Mouse (Mus musculus): Measurements from ENCODE around the gene Slc39a11.

Slc39a11 gene

DNA sequence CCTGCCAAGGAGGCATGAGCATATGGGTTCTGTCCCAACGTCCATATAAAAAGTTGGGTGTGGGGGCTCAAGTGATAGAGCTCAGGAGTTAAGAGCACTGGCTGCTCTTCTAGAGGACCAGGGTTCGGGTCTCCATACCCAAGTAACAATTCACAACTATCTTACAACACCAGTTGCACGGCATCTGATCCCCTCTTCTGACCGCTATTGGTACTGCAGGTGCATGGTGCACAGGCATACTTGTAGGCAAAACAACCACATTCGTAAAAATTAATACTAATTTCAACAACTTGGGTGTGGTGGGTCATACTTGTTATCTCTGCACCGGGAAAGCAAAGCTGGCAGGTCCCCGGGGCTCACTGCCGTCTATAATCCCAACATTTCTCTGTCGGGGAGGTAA is 240.8 kb downstream of the Slc39a11 start:
- CTCF ChIA-PET, result no interaction called here

DNA sequence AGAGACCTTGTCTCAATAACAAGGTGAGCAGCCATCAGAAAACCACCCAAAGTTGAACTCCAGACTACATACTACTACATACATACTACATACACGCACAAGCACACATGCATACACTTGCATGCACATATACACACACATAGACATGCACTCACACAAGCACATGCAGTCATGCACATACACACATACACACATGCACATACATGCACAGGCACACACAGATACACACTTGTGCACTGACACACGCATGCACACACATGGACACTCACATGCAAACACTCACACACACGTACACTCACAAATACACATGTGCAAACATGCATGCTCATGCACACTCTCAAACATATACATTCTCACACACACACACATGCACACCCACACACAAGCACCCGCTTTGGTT is 242.4 kb downstream of the Slc39a11 start:
- CTCF ChIA-PET, result no interaction called here

DNA sequence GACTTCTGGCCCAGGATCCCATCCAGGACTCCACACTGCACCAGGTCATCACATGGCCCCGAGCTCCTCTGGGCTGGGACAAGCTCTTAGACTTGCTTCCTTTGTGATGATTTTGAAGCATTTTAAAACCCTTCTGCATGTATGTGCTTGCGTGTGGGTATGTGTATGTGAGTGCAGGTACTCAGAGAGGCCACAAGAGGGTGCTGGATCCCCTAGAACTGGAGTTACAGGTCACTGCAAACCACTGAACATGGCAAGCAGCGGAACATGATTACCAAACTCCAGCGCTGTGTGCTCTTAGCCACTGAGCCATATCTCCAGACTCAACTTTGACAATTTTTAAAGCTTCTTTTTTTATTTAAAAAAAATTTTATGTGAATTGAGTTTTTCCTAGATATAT is 249.0 kb downstream of the Slc39a11 start:
- CTCF ChIA-PET, result interaction anchor here (0.6 kb wide), 1 partner anchor 22 kb away, joined by 3 read pairs; no protein-coding TSS in a partner anchor

DNA sequence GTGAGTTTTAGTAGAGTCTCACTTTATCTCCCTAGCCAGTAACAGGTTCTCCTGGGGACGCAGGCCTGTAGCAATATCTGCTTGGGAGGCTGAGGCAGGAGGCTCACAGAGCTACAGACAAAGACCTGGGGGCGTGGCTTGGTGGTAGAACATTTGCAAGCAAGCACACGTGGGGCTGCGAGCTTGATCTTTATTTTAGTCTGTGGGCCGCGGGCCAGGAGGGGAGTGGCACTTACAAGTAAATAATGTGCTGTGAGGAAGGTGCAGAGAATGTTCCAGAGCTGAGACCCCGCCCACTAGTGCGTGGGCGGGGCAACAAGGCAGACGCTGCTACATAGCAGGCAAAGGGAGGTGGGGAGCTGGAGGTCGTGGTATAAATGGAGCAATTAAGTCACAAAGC is 250.3 kb downstream of the Slc39a11 start:
- CTCF ChIA-PET, result no interaction called here

DNA sequence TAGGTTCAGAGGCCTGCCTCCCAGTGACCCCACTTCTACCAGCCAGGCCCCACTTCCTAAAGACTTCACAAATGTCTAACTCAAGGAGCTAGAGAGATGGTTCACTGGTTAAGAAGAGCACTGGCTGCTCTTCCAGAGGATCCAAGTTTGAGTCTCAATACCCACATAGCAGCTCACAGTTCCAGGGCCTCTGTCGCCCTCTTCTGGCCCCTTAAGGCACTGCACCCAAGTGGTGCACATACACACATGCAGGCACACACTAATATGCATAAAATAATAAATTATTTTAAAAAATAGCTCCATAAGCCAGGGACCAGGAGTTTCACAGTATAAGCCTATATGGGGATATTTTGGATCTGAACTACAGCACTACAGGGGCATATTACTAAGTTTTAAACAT is 252.5 kb downstream of the Slc39a11 start:
- CTCF ChIA-PET, result interaction anchor here (0.7 kb wide), 1 partner anchor 99 kb away, joined by 3 read pairs; no protein-coding TSS in a partner anchor

DNA sequence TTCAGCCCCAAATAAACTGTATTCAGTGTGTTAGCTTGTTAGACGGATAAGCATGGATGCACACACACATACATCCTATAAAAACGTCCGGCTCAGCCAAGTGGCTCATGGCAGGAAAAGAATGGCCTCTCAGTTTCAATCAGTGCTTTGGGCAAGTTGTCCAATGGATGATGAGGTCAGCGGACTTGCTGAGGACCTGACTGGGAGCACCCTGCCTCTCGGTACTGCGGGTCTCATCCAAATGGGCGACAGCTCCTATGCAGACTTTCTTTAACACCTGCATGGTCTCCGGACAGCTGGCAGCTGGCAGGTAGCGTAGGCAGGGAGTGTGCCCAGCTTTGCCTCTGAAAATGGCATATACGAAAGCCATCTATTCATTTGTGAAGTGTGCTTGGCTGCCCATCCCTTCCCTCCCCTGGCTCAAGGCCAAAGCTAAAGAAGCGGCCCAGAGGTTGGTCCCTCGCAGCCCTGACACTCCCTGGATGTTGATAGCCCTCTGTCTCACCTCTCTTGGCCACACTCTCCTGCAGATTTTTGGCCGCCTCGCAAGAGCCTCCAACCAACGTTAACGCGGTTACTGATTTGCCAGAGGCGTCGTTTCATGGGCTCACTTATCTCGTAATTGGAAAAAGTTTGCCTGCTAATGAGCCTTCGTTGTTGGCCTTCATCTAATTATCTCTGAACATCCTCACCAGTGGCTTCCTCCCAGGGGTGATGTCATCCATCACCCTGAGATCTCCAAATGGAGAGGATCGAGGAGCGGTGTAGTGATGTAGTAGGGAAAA is 256.3 kb downstream of the Slc39a11 start:
- CTCF ChIA-PET, result no interaction called here

DNA sequence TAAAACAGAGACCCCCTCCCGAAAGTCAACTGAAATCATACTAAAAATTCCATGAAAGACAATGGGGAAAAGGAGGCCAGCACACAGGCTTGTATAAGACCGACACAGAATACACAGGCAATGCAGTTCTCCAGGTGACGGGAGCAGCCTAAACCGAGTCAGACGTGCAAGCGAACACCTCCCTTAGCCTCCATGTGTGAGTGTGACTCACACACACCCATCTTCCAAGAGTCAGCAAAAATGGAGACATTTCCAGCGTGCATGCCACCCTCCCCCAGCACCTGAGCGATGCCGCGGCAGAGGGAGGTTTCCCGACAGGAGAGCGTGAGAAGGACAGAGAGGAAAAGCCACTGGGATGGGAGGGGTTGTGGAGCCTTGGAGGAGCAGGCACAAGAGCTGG is 258.2 kb downstream of the Slc39a11 start:
- CTCF ChIA-PET, result no interaction called here

DNA sequence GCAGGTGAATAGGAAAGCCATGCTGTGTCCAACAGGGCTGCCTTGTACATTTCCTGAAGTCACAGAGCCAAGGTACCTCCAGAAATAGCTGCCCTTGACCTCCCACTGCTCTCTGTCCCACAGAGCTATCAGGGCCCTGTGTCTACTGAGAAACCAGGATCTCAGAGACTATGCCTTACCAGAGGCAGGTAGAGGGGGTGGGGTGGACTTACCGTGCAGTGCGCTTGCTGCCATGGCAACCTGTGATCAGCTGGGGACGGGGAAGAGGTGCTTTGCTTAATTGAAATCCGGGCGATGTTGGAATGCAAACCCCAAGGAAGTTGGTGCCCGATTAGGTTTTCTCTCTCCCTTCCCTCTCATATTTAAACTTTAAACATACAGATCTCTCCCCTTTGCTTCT is 260.2 kb downstream of the Slc39a11 start:
- CTCF ChIA-PET, result no interaction called here

DNA sequence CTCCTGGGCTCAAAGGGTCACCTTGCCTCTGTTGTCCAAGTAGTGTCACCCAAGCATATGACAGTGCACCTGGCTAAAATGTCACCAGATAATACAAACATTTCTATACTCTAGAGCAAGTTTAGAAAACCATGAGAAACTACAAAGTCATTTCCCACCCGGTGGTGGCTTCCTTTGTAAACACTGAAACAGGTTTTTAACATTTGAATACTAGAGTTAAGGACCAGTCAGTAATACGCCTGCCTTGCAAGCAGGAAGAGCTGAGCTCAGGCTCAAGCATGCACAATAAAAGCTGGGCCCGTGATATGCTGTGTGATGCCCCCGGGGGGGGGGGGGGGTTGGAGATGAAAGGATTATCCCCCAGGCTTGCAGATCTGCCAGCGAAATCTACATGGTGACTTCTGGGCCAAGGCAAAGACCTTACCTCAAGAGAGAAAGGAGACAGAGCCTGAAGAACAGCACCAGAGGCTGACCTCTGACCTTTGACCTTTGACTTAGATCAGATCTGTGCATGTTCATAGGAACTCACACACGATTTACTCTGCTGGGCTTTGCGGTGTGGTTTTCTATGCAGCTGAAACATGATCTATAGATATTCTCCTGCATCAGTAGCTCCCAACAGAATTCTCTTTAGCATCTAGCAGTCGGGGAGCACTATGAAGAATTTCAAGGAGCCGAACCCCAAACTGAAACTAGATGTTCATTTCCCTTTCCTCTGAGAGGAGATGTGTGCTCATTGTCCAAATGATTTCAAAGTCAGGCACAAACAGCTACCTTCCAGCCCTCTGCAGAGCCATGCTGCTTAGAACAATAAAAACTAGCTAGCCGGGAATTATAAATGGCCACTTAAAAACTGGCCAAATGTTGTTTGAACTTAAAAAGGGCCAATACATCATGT is 267.0 kb downstream of the Slc39a11 start:
- CTCF ChIA-PET, result no interaction called here

DNA sequence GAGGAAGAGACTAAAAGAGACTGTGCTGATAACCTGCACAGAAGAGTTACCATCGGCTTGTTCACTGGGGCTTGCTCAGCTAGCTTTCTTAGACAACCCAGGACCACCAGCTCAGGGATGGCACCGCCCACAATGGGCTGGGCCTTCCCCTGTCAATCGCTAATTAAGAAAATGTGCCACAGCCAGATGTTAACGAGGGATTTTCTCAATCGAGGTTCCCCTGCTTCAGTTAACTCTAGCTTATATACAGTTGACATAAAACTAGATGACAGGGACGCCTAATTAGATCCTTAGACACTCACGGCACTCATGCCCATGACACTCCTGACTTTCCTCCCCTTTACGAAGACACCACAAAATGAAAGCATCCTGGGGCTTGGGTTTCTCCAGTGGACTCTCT is 268.3 kb downstream of the Slc39a11 start:
- CTCF ChIA-PET, result no interaction called here

DNA sequence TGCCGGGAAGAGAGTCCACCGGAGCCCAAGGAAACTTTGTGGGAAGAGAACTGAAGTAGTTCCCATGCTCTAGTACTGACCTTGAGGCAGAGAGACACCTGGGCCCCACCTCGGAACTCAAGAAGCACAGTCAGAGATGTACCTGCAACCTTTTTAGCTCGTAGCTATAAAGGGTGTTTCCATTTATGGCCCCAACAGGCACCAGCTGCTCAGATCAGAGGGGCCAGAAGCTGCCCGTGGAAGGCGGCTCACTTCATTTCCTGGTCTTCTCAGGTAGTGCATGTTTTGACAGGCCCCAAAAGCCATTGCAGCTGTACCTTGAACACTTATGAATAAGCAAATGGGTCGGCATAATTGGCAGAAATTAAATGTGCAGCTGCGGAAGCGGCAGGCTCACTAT is 271.0 kb downstream of the Slc39a11 start:
- CTCF ChIA-PET, result no interaction called here

DNA sequence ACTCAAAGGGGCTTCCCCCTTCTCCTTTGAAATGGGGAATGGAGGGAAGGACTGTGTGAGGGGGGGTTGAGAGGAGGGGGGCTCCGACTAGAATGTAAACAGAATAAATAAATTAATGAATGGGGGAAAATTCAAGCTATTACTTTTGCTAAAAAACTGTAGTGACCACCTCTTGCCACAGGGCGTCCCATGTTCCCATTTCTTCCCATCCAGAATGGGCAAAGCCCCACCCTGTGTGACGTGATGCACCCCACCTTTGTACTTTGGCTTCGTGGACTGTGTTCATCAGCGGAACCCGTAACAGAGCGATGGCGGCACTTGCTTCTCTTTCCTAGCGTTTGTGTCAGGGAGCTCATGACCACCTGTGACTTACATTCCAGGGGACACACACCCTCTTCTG is 273.8 kb downstream of the Slc39a11 start:
- CTCF ChIA-PET, result no interaction called here

DNA sequence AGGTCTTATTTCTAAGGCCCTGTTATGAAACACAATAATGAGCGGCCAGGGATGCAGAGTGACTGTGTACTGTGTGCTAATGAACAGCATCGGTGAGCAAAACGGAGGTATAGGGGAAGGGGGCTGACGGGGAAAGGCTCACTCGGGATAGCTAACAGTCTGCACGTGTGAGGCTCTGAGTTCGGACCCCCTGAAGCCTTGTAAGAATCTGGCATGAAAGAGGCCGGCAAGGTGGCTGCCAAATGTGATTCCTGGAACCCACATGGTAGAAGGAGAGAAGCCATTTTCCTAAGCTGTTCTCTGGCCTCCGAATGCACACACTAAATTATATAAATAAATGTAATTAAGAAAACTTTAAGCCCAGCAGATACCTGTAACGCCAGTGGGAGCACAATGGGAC is 276.0 kb downstream of the Slc39a11 start:
- CTCF ChIA-PET, result no interaction called here

DNA sequence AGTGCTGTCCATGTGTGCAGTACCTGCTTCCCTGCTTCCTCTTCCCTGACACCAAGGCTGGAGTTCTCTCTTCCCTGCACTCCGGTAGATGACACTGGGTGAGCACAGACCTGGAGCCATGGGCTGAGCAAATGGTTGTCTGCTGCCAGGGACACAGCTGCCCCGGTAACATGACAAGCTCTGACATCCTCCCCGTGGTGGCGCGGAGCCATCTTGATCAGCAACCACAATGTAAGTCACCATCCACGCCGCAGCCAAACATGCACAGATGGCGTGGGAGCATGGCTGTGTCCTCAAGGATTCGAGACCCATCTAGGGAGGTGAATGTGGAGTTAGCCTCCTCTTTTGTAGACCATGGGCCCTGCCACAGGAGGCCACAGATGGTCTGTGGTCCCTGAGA is 276.5 kb downstream of the Slc39a11 start:
- CTCF ChIA-PET, result no interaction called here

DNA sequence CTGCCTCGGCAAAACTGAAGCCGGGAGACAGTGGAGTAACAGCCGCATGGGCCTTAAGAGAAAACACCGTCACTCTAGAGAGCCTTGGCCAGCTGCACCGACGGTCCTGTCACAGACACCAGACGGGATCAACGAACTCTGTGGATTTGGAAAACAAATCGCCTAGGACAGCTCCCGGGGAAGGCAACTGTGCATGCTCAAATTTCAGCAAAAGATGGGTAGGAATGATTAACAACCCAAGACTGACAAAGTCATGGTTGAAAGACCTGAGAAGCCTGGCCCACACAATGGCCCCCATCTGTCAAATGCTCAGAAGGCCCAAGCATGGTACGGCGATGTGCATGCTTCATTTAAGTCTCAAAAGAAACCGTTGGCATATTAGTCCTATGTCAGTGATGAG is 281.8 kb downstream of the Slc39a11 start:
- CTCF ChIA-PET, result no interaction called here

DNA sequence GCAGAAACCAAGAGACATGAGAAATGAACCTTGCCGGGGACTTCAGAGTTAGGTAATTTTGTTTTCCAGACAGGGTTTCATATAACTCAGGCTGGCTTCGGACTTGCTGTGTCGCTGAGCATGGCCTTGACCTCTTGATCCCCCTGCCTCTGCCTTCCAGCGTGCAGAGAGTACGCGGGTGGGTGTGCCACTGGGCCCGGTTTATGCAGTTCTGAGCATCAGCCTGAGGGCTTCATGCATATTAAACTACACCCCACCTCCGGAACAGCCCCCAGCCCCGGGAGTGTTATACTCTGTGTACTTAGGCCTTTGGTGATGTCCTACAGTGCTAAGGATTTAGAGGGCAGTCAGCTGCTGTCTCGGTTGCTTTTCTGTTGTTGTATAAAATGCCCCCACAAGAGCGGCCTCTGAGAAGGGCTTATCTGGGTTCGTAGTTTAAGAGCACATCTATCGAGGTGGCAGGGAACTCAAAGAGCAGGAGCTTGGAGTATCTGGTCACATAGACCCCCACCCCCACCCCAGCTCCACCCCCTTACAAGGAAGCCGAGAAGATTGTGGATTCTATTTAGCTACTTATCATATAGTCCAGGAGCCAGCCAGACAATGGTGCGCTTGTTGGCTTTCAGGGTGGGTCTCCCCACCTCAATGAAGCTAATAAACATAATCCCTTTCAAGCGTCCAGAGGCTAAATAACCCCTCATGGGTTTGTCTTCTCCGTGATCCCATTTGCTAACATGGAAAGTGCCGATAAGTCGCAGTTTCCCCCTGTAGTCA is 283.4 kb downstream of the Slc39a11 start:
- CTCF ChIA-PET, result no interaction called here

DNA sequence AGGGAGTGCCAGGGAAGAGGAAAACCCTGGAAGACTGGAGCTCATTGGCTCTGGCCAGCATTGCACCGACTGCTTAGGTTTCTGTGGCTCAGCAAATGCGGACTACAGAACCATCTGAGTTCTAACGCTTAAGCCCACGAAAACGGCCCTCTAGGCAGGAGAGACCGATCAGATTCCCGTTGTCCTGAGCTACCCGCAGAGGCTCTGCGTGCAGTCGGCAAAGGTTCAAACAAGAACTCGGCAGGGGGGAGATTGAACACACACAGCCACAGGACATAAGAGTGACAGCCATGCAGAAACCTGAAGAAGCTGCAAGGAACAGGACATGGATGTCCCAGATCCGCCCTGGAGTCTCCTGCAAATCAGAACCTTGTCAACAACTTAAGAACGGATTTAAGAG is 286.1 kb downstream of the Slc39a11 start:
- CTCF ChIA-PET, result no interaction called here

DNA sequence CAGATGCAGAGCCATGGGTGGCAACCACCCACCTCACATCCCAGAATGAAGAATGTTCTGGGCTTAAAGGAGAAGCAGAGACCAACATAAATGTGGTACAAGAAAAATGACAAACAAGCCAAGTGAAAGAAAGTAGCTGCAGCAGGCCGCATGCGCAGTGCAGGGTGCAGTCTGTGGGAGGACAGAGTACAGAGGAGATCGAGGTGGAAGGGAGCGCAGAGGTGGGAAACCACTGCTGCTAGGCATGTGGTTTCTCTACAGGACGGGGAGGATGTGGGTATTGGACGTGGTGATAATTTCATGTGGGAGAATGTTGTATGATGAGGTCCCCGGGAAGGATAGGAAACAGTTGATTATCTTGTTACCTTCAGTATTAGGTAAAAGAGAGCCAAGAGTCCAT is 287.3 kb downstream of the Slc39a11 start:
- CTCF ChIA-PET, result no interaction called here

DNA sequence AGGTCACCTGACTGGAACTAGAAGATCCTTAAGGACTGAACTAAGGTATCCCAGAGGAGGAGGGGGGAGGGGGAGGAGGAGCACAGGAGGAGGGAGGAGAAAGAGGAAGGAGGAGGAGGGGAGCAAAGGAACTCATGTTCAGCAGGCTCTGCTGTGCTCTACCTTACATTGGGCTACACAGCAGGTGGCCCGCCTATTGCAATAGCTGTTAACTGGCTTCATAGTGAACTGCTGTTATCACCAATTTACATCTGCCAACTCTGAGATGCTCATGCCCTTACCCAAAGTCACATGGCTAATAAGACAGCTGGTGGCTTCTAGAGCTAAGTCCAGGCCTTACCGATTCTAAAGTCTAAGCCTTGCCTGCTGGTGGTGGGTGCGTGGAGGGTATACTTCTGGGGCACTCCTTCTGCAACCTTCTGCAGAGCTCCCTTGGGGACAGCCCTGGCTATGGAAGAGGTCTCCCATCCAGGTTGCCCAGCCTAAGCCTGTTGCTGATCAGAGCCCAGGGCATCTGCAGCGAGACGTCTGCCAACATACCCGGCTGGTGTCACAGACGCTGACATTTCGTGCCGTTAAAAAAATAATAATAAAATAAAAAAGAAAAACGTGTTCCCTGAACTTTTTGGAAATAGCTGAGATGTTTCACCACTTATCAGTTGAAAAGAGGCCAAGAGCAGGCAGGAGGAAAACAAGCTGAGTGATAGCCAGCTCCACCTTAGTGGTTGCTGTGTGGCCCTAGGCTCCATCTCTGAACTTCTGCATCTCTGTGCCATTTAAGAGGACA is 289.6 kb downstream of the Slc39a11 start:
- CTCF ChIA-PET, result no interaction called here

DNA sequence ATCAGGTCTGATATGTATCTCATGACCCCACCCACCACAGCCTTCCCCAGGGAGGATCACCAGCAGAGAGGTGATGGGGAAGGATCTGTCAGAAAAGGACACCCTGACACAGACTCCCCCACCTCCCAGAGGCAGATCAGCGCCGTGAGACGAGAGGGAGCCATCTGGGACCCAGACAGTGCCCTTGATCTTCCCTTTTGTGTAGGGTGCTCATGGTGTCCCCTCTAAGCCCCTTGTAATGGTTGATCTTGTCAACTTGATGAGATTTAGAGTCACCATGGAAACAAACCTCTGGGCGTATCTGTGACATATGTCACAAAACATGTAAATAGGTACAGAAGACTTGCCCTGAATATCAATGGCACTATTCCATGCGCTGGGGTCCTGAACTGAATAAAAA is 293.9 kb downstream of the Slc39a11 start:
- CTCF ChIA-PET, result no interaction called here

DNA sequence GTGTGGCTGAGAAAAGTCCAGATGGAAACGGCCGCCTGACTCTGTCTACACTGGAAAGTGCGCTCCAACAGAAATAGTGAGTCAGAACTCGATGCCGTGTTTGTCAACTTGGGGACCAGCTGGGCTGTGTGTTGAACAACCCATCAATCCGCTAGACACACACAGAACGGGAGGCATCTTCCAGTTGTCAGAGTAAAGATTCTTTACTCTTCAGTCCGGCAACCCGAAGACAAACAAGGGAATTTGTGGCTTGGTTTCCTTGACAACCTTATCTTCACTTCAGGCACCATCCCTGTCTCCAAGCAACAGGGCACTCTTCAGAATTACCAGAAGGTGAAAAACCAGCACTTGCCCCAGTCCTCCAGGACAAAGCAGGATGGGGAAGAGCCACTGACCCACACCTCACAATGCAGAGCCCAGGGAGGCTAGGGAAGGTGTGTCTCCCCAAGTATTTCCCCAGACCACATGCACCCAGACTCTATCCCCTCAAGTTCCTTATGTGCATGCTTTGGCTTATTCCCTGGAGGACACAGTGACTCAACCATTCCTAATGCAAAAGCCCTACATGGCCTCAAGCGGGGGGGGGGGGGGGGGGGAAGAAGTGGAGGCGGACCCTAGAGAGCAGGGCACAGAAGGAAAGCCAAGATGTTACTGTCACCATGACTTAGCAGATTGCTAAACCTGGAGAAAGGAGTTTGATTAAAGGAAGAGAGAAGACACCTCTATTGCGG is 297.6 kb downstream of the Slc39a11 start:
- CTCF ChIA-PET, result no interaction called here

Measured in spleen, embryonic (tissue).